Mouse (Mus musculus) neural tube, embryonic 12.5 days (tissue): ENCODE results near the gene C8a. TPM values are rescaled to one million over a fixed set of nuclear protein-coding genes. Genes with fewer than 3 reads are reported as not detected.

Experiments
- ATAC-seq: fragments of 200-750 bp; cut with Nextera tagmentation; 2 replicates; pipeline ENCODE4 v1.8.0; 2017; ENCODE audit warnings: low read depth, mild to moderate bottlenecking, moderate TSS enrichment, moderate library complexity; ENCODE audit not compliant: low FRiP score
- H3K27ac ChIP-seq: fragments of 300-500 bp; sonication (generic); 2 replicates; pipeline ENCODE4 v1.5.1; 2016
- H3K27me3 ChIP-seq: fragments of 300-500 bp; sonication (generic); replicated peaks from 2 replicates; pipeline ENCODE4 v1.6.1; 2016; ENCODE audit warnings: mild to moderate bottlenecking
- H3K36me3 ChIP-seq: fragments of 300-500 bp; sonication (generic); 2 replicates; pipeline ENCODE4 v1.6.1; 2016; ENCODE audit warnings: mild to moderate bottlenecking
- H3K4me1 ChIP-seq: fragments of 300-500 bp; sonication (generic); 2 replicates; pipeline ENCODE4 v1.6.1; 2016
- H3K4me2 ChIP-seq: fragments of 300-500 bp; sonication (generic); replicated peaks from 2 replicates; pipeline ENCODE4 v1.6.1; 2016; ENCODE audit warnings: mild to moderate bottlenecking
- H3K4me3 ChIP-seq: fragments of 300-500 bp; sonication (generic); 2 replicates; pipeline ENCODE4 v1.5.1; 2016
- H3K9ac ChIP-seq: fragments of 300-500 bp; sonication (generic); 2 replicates; pipeline ENCODE4 v1.6.1; 2016; ENCODE audit warnings: mild to moderate bottlenecking
- H3K9me3 ChIP-seq: fragments of 300-500 bp; sonication (generic); 2 replicates; pipeline ENCODE4 v1.6.1; 2016; ENCODE audit warnings: mild to moderate bottlenecking
- WGBS: fragments of 180-500 bp; shearing (Covaris S2); methylation state at CpG from one replicate; pipeline ENCODE4 v1.1.7; 2016; 5-methylcytosine and 5-hydroxymethylcytosine counted together
- polyA plus RNA-seq: library from polyadenylated mRNA; unstranded; fragments of >200 nt; fragmentation: Nextera tagmentation; extraction: Ambion mirVana; gene quantifications from 2 replicates; pipeline ENCODE4 v1.2.1, GENCODE M21; 2016

The C8a gene
- polyA plus RNA-seq, 1 experiment from 2014 or later: not detected

GRCm38 (mm10) chr4:104888499-104889262 is 12.5 kb upstream of the C8a start:
- Histone ChIP-seq H3K4me3 (no peak overlapping the region), H3K9me3 (no peaks in the 10 kb centered on the region), H3K4me1 (peaks cover 7% of the 10 kb centered on the region; the same call in 1 of the 2 replicates), H3K4me2 (no peak overlapping the region), H3K36me3 (no peaks in the 10 kb centered on the region), H3K27ac (no peak overlapping the region), H3K9ac (no peak overlapping the region), H3K27me3 (no peaks in the 10 kb centered on the region)
- 73% methylated on average over 9 of the region's 9 CpGs for WGBS
- ATAC-seq: peak; percentile 37; the same call in 1 of the 2 replicates

- peaks cover 7% of the 10 kb centered on the region; the same call in 1 of the 2 replicates for H3K4me1 ChIP-seq
- no peaks in the 10 kb centered on the region for H3K36me3 ChIP-seq
- 64% methylated on average over 9 of the region's 9 CpGs for WGBS
- no peak overlapping the region for H3K4me3 ChIP-seq
- no peaks in the 10 kb centered on the region for H3K27me3 ChIP-seq
- H3K4me2 ChIP-seq: no peak overlapping the region
- no peak overlapping the region for H3K9ac ChIP-seq
- no peak for ATAC-seq
- no peaks in the 10 kb centered on the region for H3K9me3 ChIP-seq
- H3K27ac ChIP-seq: no peak overlapping the region
These were observed 11.3 kb upstream of the C8a start for GRCm38 (mm10) chr4:104887486-104887885.

GRCm38 (mm10) chr4:104875832-104876231 is 366 bp downstream of the C8a start:
- ATAC-seq: no peak
- WGBS: 75% methylated on average over 4 of the region's 4 CpGs
- H3K4me1 ChIP-seq: no peaks in the 10 kb centered on the region

GRCm38 (mm10) chr4:104870196-104870595 is 6.0 kb downstream of the C8a start:
- Histone ChIP-seq H3K4me1 (no peaks in the 10 kb centered on the region), H3K27me3 (no peaks in the 10 kb centered on the region), H3K4me3 (no peak overlapping the region), H3K36me3 (no peaks in the 10 kb centered on the region), H3K9ac (no peak overlapping the region), H3K27ac (no peak overlapping the region), H3K9me3 (no peaks in the 10 kb centered on the region), H3K4me2 (no peak overlapping the region)
- WGBS: 91% methylated on average over 5 of the region's 5 CpGs
- no peak for ATAC-seq

More at GRCm38 (mm10) chr4:104875832-104876231, 366 bp downstream of the C8a start:
- no peaks in the 10 kb centered on the region for H3K9me3 ChIP-seq
- no peaks in the 10 kb centered on the region for H3K27me3 ChIP-seq
- H3K27ac ChIP-seq: no peak overlapping the region
- H3K4me3 ChIP-seq: no peak overlapping the region
- no peaks in the 10 kb centered on the region for H3K36me3 ChIP-seq
- no peak overlapping the region for H3K9ac ChIP-seq
- H3K4me2 ChIP-seq: no peak overlapping the region

GRCm38 (mm10) chr4:104869581-104869980 is 6.6 kb downstream of the C8a start:
- Histone ChIP-seq H3K9ac (no peak overlapping the region), H3K27ac (no peak overlapping the region), H3K9me3 (no peaks in the 10 kb centered on the region), H3K27me3 (no peaks in the 10 kb centered on the region), H3K4me2 (no peak overlapping the region), H3K4me3 (no peak overlapping the region), H3K36me3 (no peaks in the 10 kb centered on the region), H3K4me1 (no peaks in the 10 kb centered on the region)
- no peak for ATAC-seq

GRCm38 (mm10) chr4:104864397-104864796 is 11.8 kb downstream of the C8a start:
- H3K27me3 ChIP-seq: no peaks in the 10 kb centered on the region
- no peak for ATAC-seq
- no peak overlapping the region for H3K27ac ChIP-seq
- H3K36me3 ChIP-seq: no peaks in the 10 kb centered on the region
- no peaks in the 10 kb centered on the region for H3K4me1 ChIP-seq
- 98% methylated on average over 1 of the region's 1 CpGs for WGBS
- H3K9me3 ChIP-seq: no peaks in the 10 kb centered on the region
- no peak overlapping the region for H3K4me3 ChIP-seq
- H3K4me2 ChIP-seq: no peak overlapping the region
- H3K9ac ChIP-seq: no peak overlapping the region

GRCm38 (mm10) chr4:104861241-104861640 is 15.0 kb downstream of the C8a start:
- Histone ChIP-seq H3K9me3 (no peaks in the 10 kb centered on the region), H3K9ac (no peak overlapping the region), H3K36me3 (no peaks in the 10 kb centered on the region), H3K4me2 (no peak overlapping the region), H3K27me3 (no peaks in the 10 kb centered on the region), H3K27ac (no peak overlapping the region), H3K4me3 (no peak overlapping the region), H3K4me1 (no peaks in the 10 kb centered on the region)
- ATAC-seq: no peak
- 86% methylated on average over 8 of the region's 8 CpGs for WGBS

- Histone ChIP-seq H3K4me1 (no peaks in the 10 kb centered on the region), H3K36me3 (no peaks in the 10 kb centered on the region), H3K4me2 (no peak overlapping the region), H3K4me3 (no peak overlapping the region), H3K9ac (no peak overlapping the region), H3K9me3 (no peaks in the 10 kb centered on the region), H3K27me3 (no peaks in the 10 kb centered on the region), H3K27ac (no peak overlapping the region)
- no peak for ATAC-seq
- WGBS: 83% methylated on average over 4 of the region's 4 CpGs
These were observed 18.4 kb downstream of the C8a start for GRCm38 (mm10) chr4:104857823-104858222.

- H3K4me3 ChIP-seq: no peak within 1 kb of the TSS
- no peaks in the 10 kb centered on the region for H3K9me3 ChIP-seq
- no peaks in the 10 kb centered on the region for H3K36me3 ChIP-seq
- H3K27ac ChIP-seq: no peak within 1 kb of the TSS
- no peak within 1 kb of the TSS for H3K4me2 ChIP-seq
- ATAC-seq: no peak
- WGBS: 74% methylated on average over 1 of the region's 1 CpGs
- H3K4me1 ChIP-seq: no peaks in the 10 kb centered on the region
- no peaks in the 10 kb centered on the region for H3K27me3 ChIP-seq
- no peak within 1 kb of the TSS for H3K9ac ChIP-seq
These were observed 19.2 kb downstream of the C8a start, which contains the start of gene Gm17662 for GRCm38 (mm10) chr4:104857029-104857428. Gene Gm17662, plus strand, starts transcription at chr4:104857329.

- H3K4me3 ChIP-seq: no peak overlapping the region
- H3K9ac ChIP-seq: no peak overlapping the region
- no peak overlapping the region for H3K27ac ChIP-seq
- H3K9me3 ChIP-seq: no peaks in the 10 kb centered on the region
- 89% methylated on average over 2 of the region's 2 CpGs for WGBS
- H3K27me3 ChIP-seq: no peaks in the 10 kb centered on the region
- no peak overlapping the region for H3K4me2 ChIP-seq
- H3K4me1 ChIP-seq: no peaks in the 10 kb centered on the region
- H3K36me3 ChIP-seq: no peaks in the 10 kb centered on the region
- no peak for ATAC-seq
These were observed 21.0 kb downstream of the C8a start for GRCm38 (mm10) chr4:104855216-104855615.

- no peaks in the 10 kb centered on the region for H3K4me1 ChIP-seq
- no peaks in the 10 kb centered on the region for H3K27me3 ChIP-seq
- no peak overlapping the region for H3K27ac ChIP-seq
- 42% methylated on average over 4 of the region's 4 CpGs for WGBS
- no peak overlapping the region for H3K4me3 ChIP-seq
- H3K9me3 ChIP-seq: no peaks in the 10 kb centered on the region
- no peak overlapping the region for H3K4me2 ChIP-seq
- no peaks in the 10 kb centered on the region for H3K36me3 ChIP-seq
- ATAC-seq: no peak
- no peak overlapping the region for H3K9ac ChIP-seq
These were observed 32.7 kb downstream of the C8a start for GRCm38 (mm10) chr4:104843546-104843945.

GRCm38 (mm10) chr4:104842204-104842603 is 34.0 kb downstream of the C8a start:
- Histone ChIP-seq H3K4me3 (no peak overlapping the region), H3K36me3 (no peaks in the 10 kb centered on the region), H3K4me2 (no peak overlapping the region), H3K4me1 (no peaks in the 10 kb centered on the region), H3K9me3 (no peaks in the 10 kb centered on the region), H3K27ac (no peak overlapping the region), H3K27me3 (no peaks in the 10 kb centered on the region), H3K9ac (no peak overlapping the region)
- WGBS: 89% methylated on average over 5 of the region's 5 CpGs
- no peak for ATAC-seq

GRCm38 (mm10) chr4:104838342-104838741 is 37.9 kb downstream of the C8a start:
- ATAC-seq: no peak
- Histone ChIP-seq H3K27me3 (no peaks in the 10 kb centered on the region), H3K9ac (no peak overlapping the region), H3K27ac (no peak overlapping the region), H3K4me3 (no peak overlapping the region), H3K4me2 (no peak overlapping the region), H3K4me1 (peaks cover 7% of the 10 kb centered on the region; the same call in 1 of the 2 replicates), H3K36me3 (no peaks in the 10 kb centered on the region), H3K9me3 (no peaks in the 10 kb centered on the region)
- WGBS: 90% methylated on average over 2 of the region's 2 CpGs
